Mouse (Mus musculus): Measurements from ENCODE around the gene Foxi2. TPM values are rescaled to one million over a fixed set of nuclear protein-coding genes. Genes with fewer than 3 reads are reported as not detected.
A peak's percentile ranks its signal among the peaks of the same experiment; 100 is the strongest.

The Foxi2 gene
- polyA plus RNA-seq, 1 experiment from 2014 or later = not detected

GRCm38 (mm10) chr7:135397096-135397495 lies 13.0 kb upstream of the Foxi2 start:
- no peak overlapping the region for H3K9ac ChIP-seq (ENCODE audit: low read length)
- no peak overlapping the region for H3K4me2 ChIP-seq (ENCODE audit: low read length)
- H3K27me3 ChIP-seq (replicated peaks; ENCODE audit: control insufficient read depth, insufficient read depth, low read length) = no peaks in the 10 kb centered on the region
- no peak for ATAC-seq
- no peak overlapping the region for H3K4me3 ChIP-seq (ENCODE audit: low read depth, low read length)
- no peak overlapping the region for H3K27ac ChIP-seq (ENCODE audit: low read depth, low read length)
- WGBS = 78% methylated on average over 6 of the region's 6 CpGs
- H3K4me1 ChIP-seq (ENCODE audit: control insufficient read depth, insufficient read depth, low read length) = peaks cover 5% of the 10 kb centered on the region; the same call in 1 of the 2 replicates
- no peak for DNase-seq (ENCODE audit: low spot score)
- H3K36me3 ChIP-seq (ENCODE audit: control insufficient read depth, insufficient read depth, low read length) = no peaks in the 10 kb centered on the region
- no peaks in the 10 kb centered on the region for H3K9me3 ChIP-seq (replicated peaks; ENCODE audit: control insufficient read depth, low read length)

GRCm38 (mm10) chr7:135397874-135398273 lies 12.2 kb upstream of the Foxi2 start:
- H3K9ac ChIP-seq (ENCODE audit: low read length) = no peak overlapping the region
- ATAC-seq (no peak), DNase-seq (ENCODE audit: low spot score) (no peak)
- H3K4me2 ChIP-seq (ENCODE audit: low read length) = no peak overlapping the region
- H3K4me3 ChIP-seq (ENCODE audit: low read depth, low read length) = no peak overlapping the region
- no peaks in the 10 kb centered on the region for H3K27me3 ChIP-seq (replicated peaks; ENCODE audit: control insufficient read depth, insufficient read depth, low read length)
- H3K4me1 ChIP-seq (ENCODE audit: control insufficient read depth, insufficient read depth, low read length) = peaks cover 3% of the 10 kb centered on the region; the same call in 1 of the 2 replicates
- no peaks in the 10 kb centered on the region for H3K9me3 ChIP-seq (replicated peaks; ENCODE audit: control insufficient read depth, low read length)
- no peak overlapping the region for H3K27ac ChIP-seq (ENCODE audit: low read depth, low read length)
- no peaks in the 10 kb centered on the region for H3K36me3 ChIP-seq (ENCODE audit: control insufficient read depth, insufficient read depth, low read length)
- WGBS = 43% methylated on average over 5 of the region's 5 CpGs

GRCm38 (mm10) chr7:135403416-135403815 lies 6.7 kb upstream of the Foxi2 start:
- H3K9me3 ChIP-seq (replicated peaks; ENCODE audit: control insufficient read depth, low read length) = no peaks in the 10 kb centered on the region
- H3K36me3 ChIP-seq (ENCODE audit: control insufficient read depth, insufficient read depth, low read length) = no peaks in the 10 kb centered on the region
- no peak overlapping the region for H3K4me2 ChIP-seq (ENCODE audit: low read length)
- H3K9ac ChIP-seq (ENCODE audit: low read length) = no peak overlapping the region
- ATAC-seq (peak; percentile 69; the same call in 1 of the 2 replicates), DNase-seq (ENCODE audit: low spot score) (peak; percentile 93)
- WGBS = 10% methylated on average over 5 of the region's 5 CpGs
- H3K27ac ChIP-seq (ENCODE audit: low read depth, low read length) = no peak overlapping the region
- no peaks in the 10 kb centered on the region for H3K4me1 ChIP-seq (ENCODE audit: control insufficient read depth, insufficient read depth, low read length)
- no peak overlapping the region for H3K4me3 ChIP-seq (ENCODE audit: low read depth, low read length)
- H3K27me3 ChIP-seq (replicated peaks; ENCODE audit: control insufficient read depth, insufficient read depth, low read length) = no peaks in the 10 kb centered on the region

GRCm38 (mm10) chr7:135406761-135407160 lies 3.3 kb upstream of the Foxi2 start:
- H3K4me2 ChIP-seq (ENCODE audit: low read length) = no peak overlapping the region
- no peak for ATAC-seq
- no peaks in the 10 kb centered on the region for H3K36me3 ChIP-seq (ENCODE audit: control insufficient read depth, insufficient read depth, low read length)
- peaks cover 18% of the 10 kb centered on the region for H3K27me3 ChIP-seq (replicated peaks; ENCODE audit: control insufficient read depth, insufficient read depth, low read length)
- H3K4me1 ChIP-seq (ENCODE audit: control insufficient read depth, insufficient read depth, low read length) = no peaks in the 10 kb centered on the region
- no peak overlapping the region for H3K9ac ChIP-seq (ENCODE audit: low read length)
- no peaks in the 10 kb centered on the region for H3K9me3 ChIP-seq (replicated peaks; ENCODE audit: control insufficient read depth, low read length)
- 80% methylated on average over 3 of the region's 3 CpGs for WGBS
- H3K4me3 ChIP-seq (ENCODE audit: low read depth, low read length) = no peak overlapping the region
- no peak for DNase-seq (ENCODE audit: low spot score)
- H3K27ac ChIP-seq (ENCODE audit: low read depth, low read length) = no peak overlapping the region

- Histone ChIP-seq H3K9me3 (replicated peaks; ENCODE audit: control insufficient read depth, low read length) (no peaks in the 10 kb centered on the region), H3K9ac (ENCODE audit: low read length) (no peak overlapping the region), H3K27ac (ENCODE audit: low read depth, low read length) (no peak overlapping the region), H3K36me3 (ENCODE audit: control insufficient read depth, insufficient read depth, low read length) (no peaks in the 10 kb centered on the region), H3K4me1 (ENCODE audit: control insufficient read depth, insufficient read depth, low read length) (no peaks in the 10 kb centered on the region), H3K27me3 (replicated peaks; ENCODE audit: control insufficient read depth, insufficient read depth, low read length) (peaks cover 30% of the 10 kb centered on the region), H3K4me3 (ENCODE audit: low read depth, low read length) (no peak overlapping the region), H3K4me2 (ENCODE audit: low read length) (no peak overlapping the region)
- WGBS = 68% methylated on average over 3 of the region's 3 CpGs
- no peak for ATAC-seq
- DNase-seq (ENCODE audit: low spot score) = no peak
Observed at GRCm38 (mm10) chr7:135408501-135408900, 1.6 kb upstream of the Foxi2 start.

GRCm38 (mm10) chr7:135412357-135412756 lies 2.2 kb downstream of the Foxi2 start:
- Histone ChIP-seq H3K36me3 (ENCODE audit: control insufficient read depth, insufficient read depth, low read length) (no peaks in the 10 kb centered on the region), H3K4me3 (ENCODE audit: low read depth, low read length) (no peak overlapping the region), H3K9ac (ENCODE audit: low read length) (no peak overlapping the region), H3K4me2 (ENCODE audit: low read length) (no peak overlapping the region), H3K27ac (ENCODE audit: low read depth, low read length) (no peak overlapping the region), H3K4me1 (ENCODE audit: control insufficient read depth, insufficient read depth, low read length) (no peaks in the 10 kb centered on the region), H3K9me3 (replicated peaks; ENCODE audit: control insufficient read depth, low read length) (no peaks in the 10 kb centered on the region), H3K27me3 (replicated peaks; ENCODE audit: control insufficient read depth, insufficient read depth, low read length) (peaks cover 30% of the 10 kb centered on the region)
- no peak for DNase-seq (ENCODE audit: low spot score)
- no peak for ATAC-seq
- WGBS = 63% methylated on average over 6 of the region's 6 CpGs

GRCm38 (mm10) chr7:135428840-135429239 lies 18.7 kb downstream of the Foxi2 start:
- Histone ChIP-seq H3K4me3 (ENCODE audit: low read depth, low read length) (no peak overlapping the region), H3K4me1 (ENCODE audit: control insufficient read depth, insufficient read depth, low read length) (no peaks in the 10 kb centered on the region), H3K9ac (ENCODE audit: low read length) (no peak overlapping the region), H3K27me3 (replicated peaks; ENCODE audit: control insufficient read depth, insufficient read depth, low read length) (no peaks in the 10 kb centered on the region), H3K36me3 (ENCODE audit: control insufficient read depth, insufficient read depth, low read length) (no peaks in the 10 kb centered on the region), H3K27ac (ENCODE audit: low read depth, low read length) (no peak overlapping the region), H3K4me2 (ENCODE audit: low read length) (no peak overlapping the region), H3K9me3 (replicated peaks; ENCODE audit: control insufficient read depth, low read length) (no peaks in the 10 kb centered on the region)
- ATAC-seq (no peak), DNase-seq (ENCODE audit: low spot score) (no peak)
- 90% methylated on average over 6 of the region's 6 CpGs for WGBS

- 64% methylated on average over 2 of the region's 2 CpGs for WGBS
- Histone ChIP-seq H3K27ac (ENCODE audit: low read depth, low read length) (no peak overlapping the region), H3K4me2 (ENCODE audit: low read length) (no peak overlapping the region), H3K36me3 (ENCODE audit: control insufficient read depth, insufficient read depth, low read length) (no peaks in the 10 kb centered on the region), H3K9me3 (replicated peaks; ENCODE audit: control insufficient read depth, low read length) (no peaks in the 10 kb centered on the region), H3K27me3 (replicated peaks; ENCODE audit: control insufficient read depth, insufficient read depth, low read length) (no peaks in the 10 kb centered on the region), H3K4me1 (ENCODE audit: control insufficient read depth, insufficient read depth, low read length) (no peaks in the 10 kb centered on the region), H3K9ac (ENCODE audit: low read length) (no peak overlapping the region), H3K4me3 (ENCODE audit: low read depth, low read length) (no peak overlapping the region)
- DNase-seq (ENCODE audit: low spot score) = no peak
- ATAC-seq = no peak
Observed at GRCm38 (mm10) chr7:135430903-135431302, 20.8 kb downstream of the Foxi2 start.

GRCm38 (mm10) chr7:135443903-135444302 lies 33.8 kb downstream of the Foxi2 start:
- Histone ChIP-seq H3K27ac (ENCODE audit: low read depth, low read length) (no peak overlapping the region), H3K36me3 (ENCODE audit: control insufficient read depth, insufficient read depth, low read length) (no peaks in the 10 kb centered on the region), H3K4me1 (ENCODE audit: control insufficient read depth, insufficient read depth, low read length) (no peaks in the 10 kb centered on the region), H3K9ac (ENCODE audit: low read length) (no peak overlapping the region), H3K27me3 (replicated peaks; ENCODE audit: control insufficient read depth, insufficient read depth, low read length) (no peaks in the 10 kb centered on the region), H3K9me3 (replicated peaks; ENCODE audit: control insufficient read depth, low read length) (no peaks in the 10 kb centered on the region), H3K4me2 (ENCODE audit: low read length) (no peak overlapping the region), H3K4me3 (ENCODE audit: low read depth, low read length) (no peak overlapping the region)
- DNase-seq (ENCODE audit: low spot score) = no peak
- no peak for ATAC-seq
- WGBS = 80% methylated on average over 4 of the region's 4 CpGs
